Mouse (Mus musculus): ENCODE data around the gene Tbkbp1. TPM values are rescaled to one million over a fixed set of nuclear protein-coding genes. Genes with fewer than 3 reads are reported as not detected.

Tbkbp1 gene
- total RNA-seq, 2 experiments from 2014 or later, result 15.9 TPM; not detected in 1

DNA sequence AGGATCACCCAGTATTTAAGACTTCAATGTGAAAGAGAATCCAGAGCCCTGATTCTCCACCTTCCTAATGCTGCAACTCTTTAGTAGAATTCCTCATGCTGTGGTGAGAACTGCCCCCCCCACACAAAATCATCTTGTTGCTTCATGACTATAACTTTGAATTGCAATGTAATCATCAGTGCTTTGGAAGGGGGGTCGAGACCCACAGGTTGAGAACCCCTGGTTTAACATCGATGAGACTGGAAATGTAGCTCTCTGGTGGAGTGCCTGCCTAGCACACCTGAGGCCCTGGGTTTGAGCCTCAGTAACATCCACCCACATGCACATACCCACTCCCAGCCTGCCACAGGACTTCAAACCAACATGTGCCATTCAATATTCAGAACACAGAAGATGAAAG lies 56.7 kb downstream of the Tbkbp1 start:
- ATAC-seq (replicated peaks; ENCODE audit: low FRiP score, poor library complexity, severe bottlenecking), result no peak

GRCm38 (mm10) chr11:97086365-97086764 lies 64.9 kb downstream of the Tbkbp1 start:
- ATAC-seq (replicated peaks; ENCODE audit: low FRiP score, poor library complexity, severe bottlenecking), result no peak

Other genes starting within 250 kb of the Tbkbp1 start
- 7.9 and 9.6 TPM in 2 replicates for gene Cdk5rap3, start 235.0 kb downstream of the Tbkbp1 start, total RNA-seq (2015; ENCODE audit: low replicate concordance)
- gene Cdk5rap3, start 235.0 kb downstream of the Tbkbp1 start, total RNA-seq (2017; ENCODE audit: low replicate concordance), result 21.6 and 25.2 TPM in 2 replicates
- not detected in 2 replicates for gene Prr15l, start 223.4 kb downstream of the Tbkbp1 start, total RNA-seq (2015; ENCODE audit: low replicate concordance)
- gene Prr15l, start 223.4 kb downstream of the Tbkbp1 start, total RNA-seq (2017; ENCODE audit: low replicate concordance), result 0.26 TPM in 1 of 2 replicates, not detected in the other
- gene Pnpo, start 207.5 kb downstream of the Tbkbp1 start, total RNA-seq (2015; ENCODE audit: low replicate concordance), result 57.0 and 70.6 TPM in 2 replicates
- gene Pnpo, start 207.5 kb downstream of the Tbkbp1 start, total RNA-seq (2017; ENCODE audit: low replicate concordance), result 74.7 and 92.1 TPM in 2 replicates
- 52.4 and 62.0 TPM in 2 replicates for gene Sp2, start 168.5 kb downstream of the Tbkbp1 start, total RNA-seq (2015; ENCODE audit: low replicate concordance)
- gene Sp2, start 168.5 kb downstream of the Tbkbp1 start, total RNA-seq (2017; ENCODE audit: low replicate concordance), result 13.1 and 27.8 TPM in 2 replicates
- not detected in 2 replicates for gene Sp6, start 138.1 kb downstream of the Tbkbp1 start, total RNA-seq (2015; ENCODE audit: low replicate concordance)
- not detected in 2 replicates for gene Sp6, start 138.1 kb downstream of the Tbkbp1 start, total RNA-seq (2017; ENCODE audit: low replicate concordance)
- gene Scrn2, start 121.6 kb downstream of the Tbkbp1 start, total RNA-seq (2015; ENCODE audit: low replicate concordance), result not detected in 2 replicates
- not detected in 2 replicates for gene Scrn2, start 121.6 kb downstream of the Tbkbp1 start, total RNA-seq (2017; ENCODE audit: low replicate concordance)
- not detected in 2 replicates for gene Lrrc46, start 110.1 kb downstream of the Tbkbp1 start, total RNA-seq (2015; ENCODE audit: low replicate concordance)
- not detected in 2 replicates for gene Lrrc46, start 110.1 kb downstream of the Tbkbp1 start, total RNA-seq (2017; ENCODE audit: low replicate concordance)
- 5.0 and 15.5 TPM in 2 replicates for gene Mrpl10, start 109.9 kb downstream of the Tbkbp1 start, total RNA-seq (2015; ENCODE audit: low replicate concordance)
- gene Mrpl10, start 109.9 kb downstream of the Tbkbp1 start, total RNA-seq (2017; ENCODE audit: low replicate concordance), result 4.6 and 5.3 TPM in 2 replicates
- gene Osbpl7, start 100.9 kb downstream of the Tbkbp1 start, total RNA-seq (2015; ENCODE audit: low replicate concordance), result 1.3 and 2.9 TPM in 2 replicates
- 1.4 and 22.7 TPM in 2 replicates for gene Osbpl7, start 100.9 kb downstream of the Tbkbp1 start, total RNA-seq (2017; ENCODE audit: low replicate concordance)
- gene Tbx21, start 36.2 kb downstream of the Tbkbp1 start, total RNA-seq (2015; ENCODE audit: low replicate concordance), result not detected in 2 replicates
- gene Tbx21, start 36.2 kb downstream of the Tbkbp1 start, total RNA-seq (2017; ENCODE audit: low replicate concordance), result not detected in 2 replicates
- gene Kpnb1, start 36.4 kb upstream of the Tbkbp1 start, total RNA-seq (2015; ENCODE audit: low replicate concordance), result 116 and 118 TPM in 2 replicates
- gene Kpnb1, start 36.4 kb upstream of the Tbkbp1 start, total RNA-seq (2017; ENCODE audit: low replicate concordance), result 267 and 391 TPM in 2 replicates
- gene Npepps, start 129.1 kb upstream of the Tbkbp1 start, total RNA-seq (2015; ENCODE audit: low replicate concordance), result 20.9 and 25.6 TPM in 2 replicates
- 9.4 and 32.2 TPM in 2 replicates for gene Npepps, start 129.1 kb upstream of the Tbkbp1 start, total RNA-seq (2017; ENCODE audit: low replicate concordance)
- 13.4 and 15.5 TPM in 2 replicates for gene Mrpl45, start 164.2 kb upstream of the Tbkbp1 start, total RNA-seq (2015; ENCODE audit: low replicate concordance)
- 3.6 and 5.9 TPM in 2 replicates for gene Mrpl45, start 164.2 kb upstream of the Tbkbp1 start, total RNA-seq (2017; ENCODE audit: low replicate concordance)
- gene Gpr179, start 200.6 kb upstream of the Tbkbp1 start, total RNA-seq (2015; ENCODE audit: low replicate concordance), result not detected in 2 replicates
- 0.15 TPM in 1 of 2 replicates, not detected in the other for gene Gpr179, start 200.6 kb upstream of the Tbkbp1 start, total RNA-seq (2017; ENCODE audit: low replicate concordance)
- gene Socs7, start 211.1 kb upstream of the Tbkbp1 start, total RNA-seq (2015; ENCODE audit: low replicate concordance), result 2.5 and 2.9 TPM in 2 replicates
- gene Socs7, start 211.1 kb upstream of the Tbkbp1 start, total RNA-seq (2017; ENCODE audit: low replicate concordance), result 5.4 and 6.0 TPM in 2 replicates